Mouse (Mus musculus): ENCODE measurements at regions not wholly inside any gene's neighbourhood (a gene's known extent, or its start where the extent isn't known, plus 50 kb on each side); places are given as distances from the start of the nearest gene placed in this dataset.

DNA sequence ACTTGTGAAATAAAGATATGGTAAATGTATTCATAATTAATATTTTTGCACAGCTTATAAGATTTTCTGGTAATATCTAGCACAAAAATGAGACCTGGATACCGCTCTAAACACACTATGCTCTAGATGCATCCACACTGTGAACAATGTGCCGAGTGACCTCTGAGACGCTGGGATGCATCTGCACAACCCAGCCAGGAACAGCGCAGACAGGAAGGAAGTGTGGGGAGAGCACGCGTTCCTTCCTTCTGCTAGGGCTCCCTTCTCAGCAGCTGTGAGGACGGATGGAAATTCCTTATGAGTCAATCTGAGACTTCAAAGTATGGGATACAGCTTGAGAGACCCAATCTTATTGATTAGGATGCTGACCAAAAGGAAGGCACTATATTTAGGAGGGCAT, 147.2 kb downstream of the Nrip1 start:
- in situ Hi-C loops (cut with MboI; ENCODE audit: low pct_ligation_motif_present, low pct_unique_long_range_greater_than_20kb, low sequenced_read_pairs) (no loop called here), dilution Hi-C loops (cut with MboI; ENCODE audit: extremely low pct_ligation_motif_present, extremely low pct_unique_long_range_greater_than_20kb, low sequenced_read_pairs) (no loop called here)
- Histone ChIP-seq H3K79me2 (replicated peaks; ENCODE audit: control insufficient read depth, extremely low read depth, insufficient read depth, poor library complexity, severe bottlenecking) (no peaks in the 10 kb centered on the region), H3K9me3 (replicated peaks; ENCODE audit: low read length) (peaks cover 80% of the 10 kb centered on the region), H3K27me3 (replicated peaks) (no peaks in the 10 kb centered on the region), H3K27ac (ENCODE audit: insufficient read depth, low read depth) (no peak overlapping the region), H3K4me3 (replicated peaks in 1 of 3; ENCODE audit: low read depth in 2 of 3, low read length in 2 of 3, poor library complexity in 1 of 3) (no peak overlapping the region), H3K4me1 (ENCODE audit: control insufficient read depth in 1 of 2, insufficient read depth in 2 of 2) (no peaks in the 10 kb centered on the region), H3K4me2 (ENCODE audit: insufficient read depth, low read depth, poor library complexity, severe bottlenecking) (no peak overlapping the region), H3K36me3 (replicated peaks in 1 of 2; ENCODE audit: control insufficient read depth in 1 of 2, insufficient read depth in 1 of 2, low read length in 1 of 2) (no peaks in the 10 kb centered on the region), H3K9ac (ENCODE audit: insufficient read depth, low read depth) (no peak overlapping the region)
- no peak for DNase-seq (ENCODE audit: extremely low read depth)
- TF ChIP-seq ZKSCAN1 (IDR thresholded peaks at IDR 0.05; ENCODE audit: borderline replicate concordance, low read depth, low read length) (no peak), POLR2A (IDR thresholded peaks at IDR 0.05; ENCODE audit: low read depth, low read length) (no peak), NELFE (IDR thresholded peaks at IDR 0.05; ENCODE audit: low read depth, low read length) (no peak), USF1 (IDR thresholded peaks at IDR 0.05; ENCODE audit: low read depth, low read length) (no peak), RCOR1 (conservative IDR thresholded peaks at IDR 0.05; ENCODE audit: low read depth, low read length) (no peak), MAFK (IDR thresholded peaks at IDR 0.05; ENCODE audit: insufficient replicate concordance, low read length) (no peak), EP300 (IDR thresholded peaks at IDR 0.05; ENCODE audit: low read length) (no peak), ZMIZ1 (IDR thresholded peaks at IDR 0.05; ENCODE audit: low read depth, low read length) (no peak), JUND (conservative IDR thresholded peaks at IDR 0.05; ENCODE audit: low read depth, low read length) (no peak), E2F4 (IDR thresholded peaks at IDR 0.05; ENCODE audit: insufficient replicate concordance, low read depth, low read length) (no peak), SIN3A (IDR thresholded peaks at IDR 0.05; ENCODE audit: low read length) (no peak), CHD2 (IDR thresholded peaks at IDR 0.05; ENCODE audit: low read length) (no peak), TBP (conservative IDR thresholded peaks at IDR 0.05; ENCODE audit: low read depth, low read length) (no peak), GABPA (IDR thresholded peaks at IDR 0.05; ENCODE audit: insufficient replicate concordance, low read depth, low read length) (no peak), POLR2AphosphoS2 (IDR thresholded peaks at IDR 0.05; ENCODE audit: low read depth, low read length) (no peak), HCFC1 (IDR thresholded peaks at IDR 0.05; ENCODE audit: low read depth, low read length) (no peak), ZC3H11A (IDR thresholded peaks at IDR 0.05; ENCODE audit: low read depth, low read length) (no peak), KAT2A (IDR thresholded peaks at IDR 0.05; ENCODE audit: insufficient replicate concordance, low read length) (no peak)

- no peak overlapping the region for H3K4me2 ChIP-seq (ENCODE audit: insufficient read depth, low read depth, poor library complexity, severe bottlenecking)
Observed at GRCm38 (mm10) chr16:76225587-76226226, 147.9 kb downstream of the Nrip1 start.

More at GRCm38 (mm10) chr16:76225587-76226226, 147.9 kb downstream of the Nrip1 start:
- TF ChIP-seq ELF1 (IDR thresholded peaks at IDR 0.05; ENCODE audit: low read depth, low read length): no peak
- TF ChIP-seq ZKSCAN1 (IDR thresholded peaks at IDR 0.05; ENCODE audit: borderline replicate concordance, low read depth, low read length): no peak
- no peak for TF ChIP-seq HCFC1 (IDR thresholded peaks at IDR 0.05; ENCODE audit: low read depth, low read length)
- TF ChIP-seq UBTF (IDR thresholded peaks at IDR 0.05; ENCODE audit: low read depth, low read length): no peak
- TF ChIP-seq PAX5 (IDR thresholded peaks at IDR 0.05; ENCODE audit: low read length): no peak
- no peak for TF ChIP-seq RAD21 (IDR thresholded peaks at IDR 0.05; ENCODE audit: low read depth, low read length)
- no peak for TF ChIP-seq BHLHE40 (IDR thresholded peaks at IDR 0.05; ENCODE audit: low read depth, low read length)
- TF ChIP-seq CTCF (conservative IDR thresholded peaks at IDR 0.05 in 1 of 2, IDR thresholded peaks at IDR 0.05 in 1 of 2; ENCODE audit: low read depth in 2 of 2, low read length in 2 of 2): no peak
- TF ChIP-seq MYC (IDR thresholded peaks at IDR 0.05; ENCODE audit: low read depth, low read length): no peak
- no peak for TF ChIP-seq KAT2A (IDR thresholded peaks at IDR 0.05; ENCODE audit: insufficient replicate concordance, low read length)
- TF ChIP-seq RCOR1 (conservative IDR thresholded peaks at IDR 0.05; ENCODE audit: low read depth, low read length): no peak
- no peak for TF ChIP-seq MAFK (IDR thresholded peaks at IDR 0.05; ENCODE audit: insufficient replicate concordance, low read length)
- TF ChIP-seq MAX (IDR thresholded peaks at IDR 0.05; ENCODE audit: low read length): no peak
- H3K4me3 ChIP-seq (replicated peaks in 1 of 3; ENCODE audit: low read depth in 2 of 3, low read length in 2 of 3, poor library complexity in 1 of 3): no peak overlapping the region
- no peaks in the 10 kb centered on the region for H3K79me2 ChIP-seq (replicated peaks; ENCODE audit: control insufficient read depth, extremely low read depth, insufficient read depth, poor library complexity, severe bottlenecking)
- DNase-seq (ENCODE audit: extremely low read depth): no peak
- H3K4me1 ChIP-seq (ENCODE audit: control insufficient read depth in 1 of 2, insufficient read depth in 2 of 2): no peaks in the 10 kb centered on the region
- dilution Hi-C loops (cut with MboI; ENCODE audit: extremely low pct_ligation_motif_present, extremely low pct_unique_long_range_greater_than_20kb, low sequenced_read_pairs) (no loop called here), in situ Hi-C loops (cut with MboI; ENCODE audit: low pct_ligation_motif_present, low pct_unique_long_range_greater_than_20kb, low sequenced_read_pairs) (no loop called here)
- no peak overlapping the region for H3K27ac ChIP-seq (ENCODE audit: insufficient read depth, low read depth)
- no peaks in the 10 kb centered on the region for H3K36me3 ChIP-seq (replicated peaks in 1 of 2; ENCODE audit: control insufficient read depth in 1 of 2, insufficient read depth in 1 of 2, low read length in 1 of 2)
- peaks cover 78% of the 10 kb centered on the region for H3K9me3 ChIP-seq (replicated peaks; ENCODE audit: low read length)
- no peak overlapping the region for H3K9ac ChIP-seq (ENCODE audit: insufficient read depth, low read depth)
- H3K27me3 ChIP-seq (replicated peaks): no peaks in the 10 kb centered on the region
